Mouse (Mus musculus): Measurements from ENCODE around the gene Zfp738.
"Not testable (repeated sequence)": the region's sequence is repeated elsewhere in the genome, so short reads cannot be mapped to it uniquely, and the experiment has no call there.

- not testable (repeated sequence) for TF ChIP-seq POLR2A (IDR thresholded peaks at IDR 0.05; ENCODE audit: insufficient read length, low read depth); TCF12 (IDR thresholded peaks at IDR 0.05; ENCODE audit: insufficient read depth, poor library complexity, severe bottlenecking); MYOG (IDR thresholded peaks at IDR 0.05; ENCODE audit: control insufficient read depth in 1 of 3, insufficient read depth in 1 of 3, insufficient read length in 2 of 3, low read depth in 2 of 3); E2F4 (IDR thresholded peaks at IDR 0.05; ENCODE audit: insufficient read depth); POLR2AphosphoS2 (IDR thresholded peaks at IDR 0.05; ENCODE audit: insufficient read length, low read depth); TCF3 (IDR thresholded peaks at IDR 0.05; ENCODE audit: insufficient read length, low read depth); CEBPB (IDR thresholded peaks at IDR 0.05; ENCODE audit: insufficient read depth, poor library complexity, severe bottlenecking); MAX (IDR thresholded peaks at IDR 0.05; ENCODE audit: low read depth)
Observed at GRCm38 (mm10) chr13:67683841-67684240, 3.0 kb downstream of the Zfp738 start.

All from myocyte (in vitro differentiated cells).